Mouse (Mus musculus) limb, embryonic 14.5 days (tissue): ENCODE measurements around the gene Ptbp2. TPM values are rescaled to one million over a fixed set of nuclear protein-coding genes. Genes with fewer than 3 reads are reported as not detected.

Experiments used
- ATAC-seq: fragments of 200-750 bp; cut with Nextera tagmentation; 2 replicates; pipeline ENCODE4 v1.8.0; 2017; ENCODE audit warnings: low read depth, moderate number of reproducible peaks, moderate TSS enrichment; ENCODE audit not compliant: low FRiP score
- DNase-seq: peaks from one replicate; pipeline ENCODE4 v3.0.0-alpha.2; 2015; ENCODE audit warnings: low spot score
- H3K27ac ChIP-seq: fragments of 300-500 bp; sonication (generic); replicated peaks from 2 replicates; pipeline ENCODE4 v1.5.1; 2014; ENCODE audit warnings: low read depth, mild to moderate bottlenecking, low read length, moderate library complexity, mixed read lengths
- H3K27me3 ChIP-seq: fragments of 300-500 bp; sonication (generic); 2 replicates; pipeline ENCODE4 v1.6.1; 2014; ENCODE audit warnings: low read length, mixed read lengths; ENCODE audit not compliant: control insufficient read depth, insufficient read depth
- H3K36me3 ChIP-seq: fragments of 300-500 bp; sonication (generic); 2 replicates; pipeline ENCODE4 v1.6.1; 2014; ENCODE audit warnings: mild to moderate bottlenecking, low read length, moderate library complexity, mixed read lengths; ENCODE audit not compliant: control insufficient read depth, insufficient read depth
- H3K4me1 ChIP-seq: fragments of 300-500 bp; sonication (generic); 2 replicates; pipeline ENCODE4 v1.6.1; 2014; ENCODE audit warnings: antibody characterized with exemption, low read length, mixed read lengths; ENCODE audit not compliant: control insufficient read depth, insufficient read depth
- H3K4me2 ChIP-seq: fragments of 300-500 bp; sonication (generic); replicated peaks from 2 replicates; pipeline ENCODE4 v1.6.1; 2014; ENCODE audit warnings: low read depth, mild to moderate bottlenecking, low read length, moderate library complexity; ENCODE audit not compliant: severe bottlenecking
- H3K4me3 ChIP-seq: fragments of 300-500 bp; sonication (generic); replicated peaks from 2 replicates; pipeline ENCODE4 v1.5.1; 2014; ENCODE audit warnings: low read length
- H3K9ac ChIP-seq: fragments of 300-500 bp; sonication (generic); 2 replicates; pipeline ENCODE4 v1.6.1; 2014; ENCODE audit warnings: mild to moderate bottlenecking, low read depth, low read length, moderate library complexity; ENCODE audit not compliant: severe bottlenecking
- H3K9me3 ChIP-seq: fragments of 300-500 bp; sonication (generic); 2 replicates; pipeline ENCODE4 v1.6.1; 2016; ENCODE audit warnings: low read length; ENCODE audit not compliant: control insufficient read depth
- POLR2A ChIP-seq: fragments of 200-500 bp; IDR thresholded peaks from 2 replicates; pipeline ENCODE4 v1.8.0; 2012; ENCODE audit warnings: inconsistent platforms, mild to moderate bottlenecking, moderate library complexity, borderline replicate concordance; ENCODE audit not compliant: insufficient read depth, insufficient read length; ENCODE audit errors: extremely low read depth
- WGBS: fragments of 180-500 bp; shearing (Covaris S2); extraction: QIAGEN DNeasy Blood & Tissue Kit; methylation state at CpG from one replicate; pipeline ENCODE4 v1.1.7; 2014; 5-methylcytosine and 5-hydroxymethylcytosine counted together
- polyA plus RNA-seq, 2 experiments: library from polyadenylated mRNA; depleted of rRNA in 1 of 2; stranded (reverse) in 1 of 2; unstranded in 1 of 2; fragments of >200 nt; fragmentation: Nextera tagmentation in 1 of 2; extraction: Ambion mirVana in 1 of 2; gene quantifications; 2 replicates each; pipeline versions ENCODE4 v1.2.1 to v1.2.3; 2012 to 2014

Ptbp2 gene
- polyA plus RNA-seq, 2 experiments: 65.8 to 101 TPM

DNA sequence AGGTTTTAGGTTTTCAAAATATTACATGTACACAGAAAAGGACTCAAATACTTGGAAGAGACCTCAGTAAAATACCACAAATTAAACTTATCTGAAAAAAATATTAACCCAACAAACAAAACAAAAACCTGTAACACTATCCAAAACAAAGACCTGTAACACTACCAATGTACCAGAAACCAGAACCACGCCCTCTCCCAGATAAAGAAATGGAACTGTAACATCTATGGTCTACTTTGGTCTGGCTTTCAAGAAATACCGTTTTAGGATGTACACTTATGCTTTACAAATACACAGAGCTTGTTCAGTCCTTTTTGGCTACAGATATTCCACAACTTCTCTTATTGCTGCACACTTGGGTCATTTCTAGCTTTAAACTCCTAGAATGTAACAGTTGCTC, 35.1 kb downstream of the Ptbp2 start:
- TF ChIP-seq POLR2A: no peak
- no peaks in the 10 kb centered on the region for H3K4me1 ChIP-seq
- no peak overlapping the region for H3K4me2 ChIP-seq
- H3K27me3 ChIP-seq: no peaks in the 10 kb centered on the region
- DNase-seq (no peak), ATAC-seq (no peak)
- H3K4me3 ChIP-seq: no peak overlapping the region
- H3K9ac ChIP-seq: no peak overlapping the region
- peaks cover 40% of the 10 kb centered on the region for H3K36me3 ChIP-seq
- H3K27ac ChIP-seq: no peak overlapping the region
- no peaks in the 10 kb centered on the region for H3K9me3 ChIP-seq
- WGBS: 92% methylated on average over 2 of the region's 2 CpGs

DNA sequence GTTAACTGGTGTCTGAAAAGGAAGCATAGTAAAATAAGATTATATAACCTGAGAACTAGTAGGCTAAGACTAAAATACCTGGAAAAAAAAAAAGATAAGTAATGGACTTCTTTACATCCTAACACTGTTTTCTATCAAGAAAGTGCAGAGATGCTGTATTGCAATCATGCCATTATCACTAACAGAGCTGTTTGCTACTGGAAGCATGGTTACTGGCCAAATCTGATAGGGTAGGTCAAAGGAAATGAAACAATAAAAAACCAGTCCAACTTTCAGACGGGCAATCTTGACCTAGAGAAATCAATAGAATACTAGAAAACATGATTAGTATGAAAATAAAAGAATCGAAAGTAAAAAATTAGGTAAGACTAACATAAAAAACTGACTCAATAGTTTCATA, 37.6 kb downstream of the Ptbp2 start:
- Histone ChIP-seq H3K4me1 (no peaks in the 10 kb centered on the region), H3K27ac (no peak overlapping the region), H3K9ac (no peak overlapping the region), H3K4me3 (no peak overlapping the region), H3K4me2 (no peak overlapping the region), H3K9me3 (no peaks in the 10 kb centered on the region), H3K36me3 (peaks cover 46% of the 10 kb centered on the region), H3K27me3 (no peaks in the 10 kb centered on the region)
- WGBS: 87% methylated on average over 2 of the region's 2 CpGs
- DNase-seq: no peak
- no peak for TF ChIP-seq POLR2A
- no peak for ATAC-seq

DNA sequence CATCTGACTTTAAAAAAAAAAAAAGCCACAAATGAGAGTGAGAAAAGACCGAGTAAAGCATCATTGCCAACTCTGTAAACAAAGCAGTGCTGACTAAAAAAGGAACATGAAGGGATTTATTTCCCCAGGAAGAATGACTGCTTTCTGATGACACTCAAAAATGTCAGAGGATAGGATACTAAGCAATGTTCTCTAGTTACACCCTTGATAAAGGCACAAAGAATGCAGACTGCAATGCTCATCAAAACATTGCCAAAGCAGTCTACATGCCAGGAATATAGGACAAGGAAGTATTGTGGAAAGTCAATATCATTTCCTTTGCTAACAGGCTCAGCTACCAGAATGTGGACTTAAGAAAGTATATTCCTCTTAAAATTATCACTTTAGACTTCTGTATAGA, 38.5 kb downstream of the Ptbp2 start:
- H3K9ac ChIP-seq: no peak overlapping the region
- DNase-seq: no peak
- H3K4me1 ChIP-seq: no peaks in the 10 kb centered on the region
- no peak for ATAC-seq
- no peak for TF ChIP-seq POLR2A
- H3K27me3 ChIP-seq: no peaks in the 10 kb centered on the region
- 78% methylated on average over 1 of the region's 1 CpGs for WGBS
- H3K9me3 ChIP-seq: no peaks in the 10 kb centered on the region
- H3K4me2 ChIP-seq: no peak overlapping the region
- H3K4me3 ChIP-seq: no peak overlapping the region
- H3K36me3 ChIP-seq: peaks cover 43% of the 10 kb centered on the region
- no peak overlapping the region for H3K27ac ChIP-seq

DNA sequence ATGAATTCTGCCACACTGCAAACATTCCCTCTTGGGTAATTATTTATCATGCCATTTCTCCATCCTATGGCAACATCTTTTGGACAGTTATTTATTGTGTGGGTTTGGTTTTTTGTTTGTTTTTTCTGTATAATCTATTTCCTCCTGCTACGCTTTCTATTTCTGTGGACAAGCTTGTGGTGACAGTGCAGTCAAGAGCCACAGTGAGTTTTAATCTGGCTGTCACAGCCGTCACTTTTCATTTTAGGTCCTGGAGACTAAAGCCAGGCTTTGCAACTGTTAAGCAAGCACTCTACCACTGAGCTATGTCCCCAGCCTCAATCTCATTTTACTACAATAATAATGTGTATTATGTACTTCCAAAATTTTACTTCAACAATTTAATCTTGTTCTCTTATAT, 54.4 kb downstream of the Ptbp2 start:
- H3K27me3 ChIP-seq: no peaks in the 10 kb centered on the region
- WGBS: 93% methylated on average over 2 of the region's 2 CpGs
- H3K4me2 ChIP-seq: no peak overlapping the region
- H3K36me3 ChIP-seq: peaks cover 22% of the 10 kb centered on the region
- TF ChIP-seq POLR2A: no peak
- no peaks in the 10 kb centered on the region for H3K4me1 ChIP-seq
- H3K4me3 ChIP-seq: no peak overlapping the region
- no peak for DNase-seq
- H3K9ac ChIP-seq: no peak overlapping the region
- no peak for ATAC-seq
- H3K27ac ChIP-seq: no peak overlapping the region
- H3K9me3 ChIP-seq: no peaks in the 10 kb centered on the region

DNA sequence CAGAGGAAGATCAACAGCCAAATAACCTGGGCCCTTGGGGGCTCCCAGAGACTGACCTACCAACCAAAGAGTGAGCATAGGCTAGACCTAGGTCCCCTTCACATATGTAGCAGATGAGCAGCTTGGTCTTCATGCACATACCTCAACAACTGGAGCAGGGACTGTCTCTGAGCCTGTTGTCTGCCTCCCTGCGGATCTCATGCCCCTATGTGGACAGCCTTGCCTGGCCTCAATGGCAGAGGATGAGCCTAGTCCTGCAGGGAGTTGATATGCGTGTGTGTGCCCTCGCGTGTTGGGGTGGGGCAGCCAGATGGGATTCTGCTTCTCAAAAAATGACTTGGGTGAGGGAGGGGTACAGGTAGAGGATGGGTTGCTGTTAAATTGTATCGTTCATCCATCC, 72.2 kb downstream of the Ptbp2 start:
- Histone ChIP-seq H3K9me3 (no peaks in the 10 kb centered on the region), H3K27ac (no peak overlapping the region), H3K4me1 (no peaks in the 10 kb centered on the region), H3K4me2 (no peak overlapping the region), H3K9ac (no peak overlapping the region), H3K4me3 (no peak overlapping the region), H3K36me3 (peaks cover 5% of the 10 kb centered on the region), H3K27me3 (no peaks in the 10 kb centered on the region)
- WGBS: 90% methylated on average over 5 of the region's 5 CpGs
- TF ChIP-seq POLR2A: no peak
- ATAC-seq (no peak), DNase-seq (no peak)

DNA sequence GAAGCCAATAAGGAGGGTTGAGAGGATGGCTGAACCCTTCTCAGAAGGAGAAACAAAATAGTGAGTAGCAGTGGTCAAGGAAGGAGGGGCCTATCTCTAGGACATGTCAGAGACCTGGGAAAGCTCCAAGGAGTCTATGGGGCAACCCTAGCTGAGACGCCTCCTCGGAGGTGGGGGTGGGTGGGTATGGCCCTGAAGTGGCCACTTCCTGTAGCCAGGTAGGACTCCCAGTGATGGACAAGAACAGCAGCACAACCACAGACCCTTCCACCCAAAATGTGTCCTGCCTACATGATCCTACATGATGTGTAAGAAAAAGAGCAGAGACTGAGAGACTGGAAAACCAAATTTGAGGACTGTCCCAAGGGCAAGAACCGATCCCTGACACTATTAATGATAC, 72.8 kb downstream of the Ptbp2 start:
- no peak overlapping the region for H3K4me2 ChIP-seq
- DNase-seq (no peak), ATAC-seq (no peak)
- H3K9me3 ChIP-seq: no peaks in the 10 kb centered on the region
- no peaks in the 10 kb centered on the region for H3K4me1 ChIP-seq
- H3K9ac ChIP-seq: no peak overlapping the region
- H3K4me3 ChIP-seq: no peak overlapping the region
- H3K36me3 ChIP-seq: peaks cover 5% of the 10 kb centered on the region
- H3K27ac ChIP-seq: no peak overlapping the region
- H3K27me3 ChIP-seq: no peaks in the 10 kb centered on the region
- 98% methylated on average over 3 of the region's 3 CpGs for WGBS
- TF ChIP-seq POLR2A: no peak
